Mouse (Mus musculus) heart, postnatal 0 days (tissue): ENCODE measurements around the gene Tmem97. TPM values are rescaled to one million over a fixed set of nuclear protein-coding genes. Genes with fewer than 3 reads are reported as not detected.

Experiments used
- ATAC-seq: fragments of 200-750 bp; cut with Nextera tagmentation; 2 replicates; pipeline ENCODE4 v1.8.0; 2017; ENCODE audit warnings: low read depth, moderate number of reproducible peaks, moderate library complexity; ENCODE audit not compliant: insufficient read depth
- DNase-seq: peaks from one replicate; pipeline ENCODE4 v3.0.0-alpha.2; 2016; ENCODE audit warnings: low spot score
- H3K27ac ChIP-seq: fragments of 300-500 bp; sonication (generic); 2 replicates; pipeline ENCODE4 v1.5.1; 2014; ENCODE audit warnings: low read depth, mild to moderate bottlenecking
- H3K27me3 ChIP-seq: fragments of 300-500 bp; sonication (generic); 2 replicates; pipeline ENCODE4 v1.6.1; 2014; ENCODE audit warnings: low read length, mixed read lengths; ENCODE audit not compliant: control insufficient read depth, insufficient read depth
- H3K36me3 ChIP-seq: fragments of 300-500 bp; sonication (generic); replicated peaks from 2 replicates; pipeline ENCODE4 v1.6.1; 2014; ENCODE audit warnings: low read length, mixed read lengths; ENCODE audit not compliant: control insufficient read depth, insufficient read depth
- H3K4me1 ChIP-seq: fragments of 300-500 bp; sonication (generic); 2 replicates; pipeline ENCODE4 v1.6.1; 2014; ENCODE audit warnings: antibody characterized with exemption; ENCODE audit not compliant: control insufficient read depth, insufficient read depth
- H3K4me2 ChIP-seq: fragments of 300-500 bp; sonication (generic); 2 replicates; pipeline ENCODE4 v1.6.1; 2014; ENCODE audit warnings: low read depth, mild to moderate bottlenecking, low read length, moderate library complexity
- H3K4me3 ChIP-seq: fragments of 300-500 bp; sonication (generic); 2 replicates; pipeline ENCODE4 v1.5.1; 2014; ENCODE audit warnings: low read depth, low read length
- H3K9ac ChIP-seq: fragments of 300-500 bp; sonication (generic); replicated peaks from 2 replicates; pipeline ENCODE4 v1.6.1; 2014; ENCODE audit warnings: low read depth, low read length, mixed read lengths
- H3K9me3 ChIP-seq: fragments of 300-500 bp; sonication (generic); replicated peaks from 2 replicates; pipeline ENCODE4 v1.6.1; 2016; ENCODE audit warnings: low read length; ENCODE audit not compliant: control insufficient read depth
- CTCF ChIP-seq: IDR thresholded peaks from 2 replicates; pipeline ENCODE4 v1.5.1; 2016; ENCODE audit warnings: antibody characterized with exemption, control low read depth, low read depth
- EP300 ChIP-seq: IDR thresholded peaks from 2 replicates; pipeline ENCODE4 v1.6.1; 2016; ENCODE audit warnings: antibody characterized with exemption, low read depth
- WGBS: fragments of 180-500 bp; shearing (Covaris S2); extraction: QIAGEN DNeasy Blood & Tissue Kit; methylation state at CpG from one replicate; pipeline ENCODE4 v1.1.7; 2014; 5-methylcytosine and 5-hydroxymethylcytosine counted together
- polyA plus RNA-seq: library from polyadenylated mRNA; unstranded; fragments of >200 nt; fragmentation: Nextera tagmentation; extraction: Ambion mirVana; gene quantifications from 2 replicates; pipeline ENCODE4 v1.2.1, GENCODE M21; 2015
- total RNA-seq: library from RNA; depleted of rRNA; stranded (reverse); fragments of >200 nt; gene quantifications from 2 replicates; pipeline ENCODE4 v1.2.3, GENCODE M21; 2014; ENCODE audit warnings: low replicate concordance

Tmem97 gene
- total and polyA plus RNA-seq, 2 experiments from 2014 or later, result 39.4 to 41.5 TPM

- ATAC-seq (no peak), DNase-seq (no peak)
- Histone ChIP-seq H3K27me3 (no peaks in the 10 kb centered on the region), H3K9ac (peak overlapping the region; percentile 68), H3K9me3 (peaks cover 5% of the 10 kb centered on the region; the same call in 1 of the 2 replicates), H3K4me3 (peak overlapping the region; percentile 87), H3K4me2 (peak overlapping the region; percentile 98), H3K4me1 (peaks cover 8% of the 10 kb centered on the region), H3K36me3 (peaks cover 8% of the 10 kb centered on the region; the same call in 1 of the 2 replicates), H3K27ac (0 out of 2 replicates have a peak overlapping the region, but pooled peaks have one; percentile 61)
- WGBS, result 11% methylated on average over 5 of the region's 5 CpGs
- TF ChIP-seq CTCF (no peak), EP300 (no peak)
Observed at GRCm38 (mm10) chr11:78549491-78549987, 1.0 kb downstream of the Tmem97 start.

- Histone ChIP-seq H3K4me1 (peaks cover 8% of the 10 kb centered on the region), H3K27me3 (no peaks in the 10 kb centered on the region), H3K36me3 (peaks cover 13% of the 10 kb centered on the region), H3K9ac (no peak overlapping the region), H3K4me2 (no peak overlapping the region), H3K4me3 (no peak overlapping the region), H3K9me3 (no peaks in the 10 kb centered on the region), H3K27ac (no peak overlapping the region)
- ATAC-seq (no peak), DNase-seq (no peak)
- WGBS, result 75% methylated on average over 2 of the region's 2 CpGs
- TF ChIP-seq CTCF, result no peak
- TF ChIP-seq EP300, result no peak
Observed at GRCm38 (mm10) chr11:78547718-78548460, 2.7 kb downstream of the Tmem97 start.

- Histone ChIP-seq H3K9ac (no peak overlapping the region), H3K4me2 (no peak overlapping the region), H3K9me3 (no peaks in the 10 kb centered on the region), H3K4me3 (no peak overlapping the region), H3K27me3 (no peaks in the 10 kb centered on the region), H3K36me3 (peaks cover 33% of the 10 kb centered on the region), H3K27ac (no peak overlapping the region), H3K4me1 (peaks cover 8% of the 10 kb centered on the region)
- TF ChIP-seq EP300, result no peak
- TF ChIP-seq CTCF, result no peak
- WGBS, result 62% methylated on average over 8 of the region's 8 CpGs
- DNase-seq (no peak), ATAC-seq (no peak)
Observed at GRCm38 (mm10) chr11:78545181-78545580, 5.4 kb downstream of the Tmem97 start.

- H3K27me3 ChIP-seq, result no peaks in the 10 kb centered on the region
- H3K27ac ChIP-seq, result no peak overlapping the region
- no peak overlapping the region for H3K4me2 ChIP-seq
- H3K4me1 ChIP-seq, result peaks cover 2% of the 10 kb centered on the region; the same call in 1 of the 2 replicates
- H3K4me3 ChIP-seq, result no peak overlapping the region
- H3K9ac ChIP-seq, result no peak overlapping the region
- no peak for TF ChIP-seq EP300
- TF ChIP-seq CTCF, result peak; percentile 26
- peaks cover 39% of the 10 kb centered on the region for H3K36me3 ChIP-seq
- ATAC-seq (no peak), DNase-seq (no peak)
- 89% methylated on average over 7 of the region's 7 CpGs for WGBS
- H3K9me3 ChIP-seq, result no peaks in the 10 kb centered on the region
Observed at GRCm38 (mm10) chr11:78544449-78545111, 6.0 kb downstream of the Tmem97 start.

- H3K9me3 ChIP-seq, result no peaks in the 10 kb centered on the region
- 79% methylated on average over 3 of the region's 3 CpGs for WGBS
- no peak overlapping the region for H3K27ac ChIP-seq
- H3K27me3 ChIP-seq, result no peaks in the 10 kb centered on the region
- H3K9ac ChIP-seq, result no peak overlapping the region
- TF ChIP-seq CTCF, result no peak
- no peak for TF ChIP-seq EP300
- no peak for DNase-seq
- H3K4me2 ChIP-seq, result no peak overlapping the region
- peaks cover 52% of the 10 kb centered on the region for H3K36me3 ChIP-seq
- ATAC-seq, result no peak
- peaks cover 15% of the 10 kb centered on the region; the same call in 1 of the 2 replicates for H3K4me1 ChIP-seq
- no peak overlapping the region for H3K4me3 ChIP-seq
Observed at GRCm38 (mm10) chr11:78540358-78540757, 10.2 kb downstream of the Tmem97 start.
